ENCODE assay signal across 21 mouse cellular contexts in genomic region chr5:137140836-137141235, GRCm38 (mm10). TPM values are rescaled to one million over a fixed set of nuclear protein-coding genes. Genes with fewer than 3 reads are reported as not detected.
"Had no signal": no experiment of that assay in that cellular context is flagged by ENCODE, and none has a peak within 500 bp of the region (broad histone marks: within the 10 kb centered on the region; RNA-seq: fewer than 3 reads in every experiment).

No protein-coding gene starts in this region.

- ATAC-seq: midbrain, embryonic 13.5 days; midbrain, embryonic 15.5 days had no signal

- H3K4me3 ChIP-seq: midbrain, embryonic 13.5 days; midbrain, embryonic 15.5 days; neural tube, embryonic 12.5 days had no signal

- H3K4me2 ChIP-seq: lung, embryonic 14.5 days; midbrain, embryonic 11.5 days; midbrain, embryonic 13.5 days; midbrain, embryonic 15.5 days; neural tube, embryonic 12.5 days had no signal

- H3K9me3 ChIP-seq: midbrain, embryonic 15.5 days had no signal

- DNase-seq: lung, adult 18-20 months; lung, embryonic 14.5 days; lung, postnatal 10 days; lung, postnatal 4 days; right cerebral cortex, postnatal 25 days; right cerebral cortex, postnatal 4 days; spleen, adult 18-20 months; thymus, adult 18-20 months; thymus, postnatal 14 days; thymus, postnatal 36 days had no signal

- H3K27me3 ChIP-seq: midbrain, embryonic 13.5 days; midbrain, embryonic 15.5 days; neural tube, embryonic 12.5 days had no signal

- H3K27ac ChIP-seq: midbrain, embryonic 13.5 days; midbrain, embryonic 15.5 days; neural tube, embryonic 12.5 days had no signal

- H3K4me1 ChIP-seq: midbrain, embryonic 13.5 days; midbrain, embryonic 15.5 days; neural tube, embryonic 12.5 days had no signal

- H3K36me3 ChIP-seq: midbrain, embryonic 13.5 days; midbrain, embryonic 15.5 days; neural tube, embryonic 12.5 days had no signal

- H3K9ac ChIP-seq: lung, embryonic 14.5 days; midbrain, embryonic 13.5 days; midbrain, embryonic 15.5 days; neural tube, embryonic 12.5 days had no signal

RNA-seq across cellular contexts. Expression of gene Muc3, which starts 8.3 kb away (rescaled TPM):
- total RNA-seq: megakaryocyte, adult 5-6 weeks; midbrain, postnatal 0 days; monocyte, adult 5-6 weeks; neutrophil, adult 5-6 weeks had no signal
- polyA plus RNA-seq: lung, embryonic 14.5 days; lung, embryonic 16.5 days; midbrain, embryonic 11.5 days; midbrain, embryonic 13.5 days; midbrain, embryonic 15.5 days; midbrain, postnatal 0 days; neural tube, embryonic 12.5 days; neural tube, embryonic 14.5 days; stomach, embryonic 14.5 days had no signal
